In the genomic region with DNA sequence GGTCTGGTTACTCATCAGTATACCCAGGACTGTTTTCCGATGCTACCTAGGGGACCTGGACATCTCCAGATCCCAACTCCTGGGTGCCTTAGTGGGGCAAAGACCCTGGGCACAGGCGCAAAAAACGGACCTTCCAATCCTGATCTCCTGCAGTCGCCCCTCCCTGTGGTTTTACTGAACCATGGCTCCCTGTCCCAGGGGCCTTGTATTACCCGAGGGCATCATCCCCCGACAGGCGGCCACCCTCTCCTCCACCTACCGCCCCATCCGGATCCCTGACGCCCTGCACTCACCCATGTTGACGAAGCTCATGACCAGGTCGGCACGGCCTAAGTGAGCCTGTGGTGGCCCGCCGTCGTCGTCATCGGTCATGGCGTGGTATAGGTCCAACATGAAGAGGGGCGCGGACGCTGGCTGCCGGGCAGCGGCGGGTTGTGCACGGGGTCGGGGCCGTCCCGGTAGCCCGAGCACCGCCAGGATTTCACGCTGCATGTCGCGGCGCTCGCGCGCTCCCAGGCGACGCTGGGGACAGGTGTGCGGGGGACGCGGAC, we compare ENCODE assay signal across 8 mouse cellular contexts. TPM values are rescaled to one million over a fixed set of nuclear protein-coding genes. Genes with fewer than 3 reads are reported as not detected.
DNase-seq lines count a peak whose midpoint lies in the region; ATAC-seq and TF ChIP-seq lines count a peak whose summit lies in the region.

No protein-coding gene starts in this region.

- peak overlapping the region; percentile 45 for H3K4me3 ChIP-seq in forebrain, postnatal 0 days (ENCODE audit: low read depth, low read length)
- peak overlapping the region; percentile 62 for H3K4me3 ChIP-seq in liver, embryonic 16.5 days (ENCODE audit: low read depth, low read length)
- H3K4me3 ChIP-seq in stomach, postnatal 0 days (ENCODE audit: low read depth, low read length) = peak overlapping the region; percentile 48

- peak; percentile 20 for DNase-seq in embryo, embryonic 10 days (ENCODE audit: low spot score)
- no peak for DNase-seq in embryo, embryonic 9.5 days (ENCODE audit: extremely low spot score)
- DNase-seq in forebrain, postnatal 0 days = no peak
- DNase-seq in stomach, postnatal 0 days (ENCODE audit: low spot score) = peak; percentile 33
- DNase-seq in frontal cortex, postnatal 14 days (ENCODE audit: low spot score in 2 of 2) = no peak
- DNase-seq in gastrocnemius, postnatal 10 days = no peak

- no peaks in the 10 kb centered on the region for H3K9me3 ChIP-seq in forebrain, postnatal 0 days (ENCODE audit: low read length)
- no peaks in the 10 kb centered on the region for H3K9me3 ChIP-seq in liver, embryonic 16.5 days (replicated peaks; ENCODE audit: control insufficient read depth, low read length)
- no peaks in the 10 kb centered on the region for H3K9me3 ChIP-seq in stomach, postnatal 0 days (ENCODE audit: control insufficient read depth, low read length)

- H3K27me3 ChIP-seq in forebrain, postnatal 0 days (ENCODE audit: insufficient read depth, low read length) = peaks cover 33% of the 10 kb centered on the region
- H3K27me3 ChIP-seq in liver, embryonic 16.5 days (ENCODE audit: control insufficient read depth, insufficient read depth, low read depth, low read length) = peaks cover 39% of the 10 kb centered on the region
- H3K27me3 ChIP-seq in stomach, postnatal 0 days (ENCODE audit: control insufficient read depth, insufficient read depth, low read length) = no peaks in the 10 kb centered on the region

- no peaks in the 10 kb centered on the region for H3K4me1 ChIP-seq in forebrain, postnatal 0 days (ENCODE audit: insufficient read depth)
- H3K4me1 ChIP-seq in liver, embryonic 16.5 days (ENCODE audit: control insufficient read depth, low read depth, low read length) = peaks cover 14% of the 10 kb centered on the region
- H3K4me1 ChIP-seq in stomach, postnatal 0 days (replicated peaks; ENCODE audit: control insufficient read depth, insufficient read depth) = no peaks in the 10 kb centered on the region; the same call in 1 of the 2 replicates

- TF ChIP-seq CTCF in forebrain, postnatal 0 days (IDR thresholded peaks at IDR 0.05; ENCODE audit: low read depth) = no peak
- no peak; the same call in 1 of the 2 replicates for TF ChIP-seq CTCF in stomach, postnatal 0 days (IDR thresholded peaks at IDR 0.05; ENCODE audit: low read depth)

- H3K36me3 ChIP-seq in forebrain, postnatal 0 days (ENCODE audit: insufficient read depth) = 0 out of 2 replicates have a peak, but pooled peaks cover 2% of the 10 kb centered on the region
- H3K36me3 ChIP-seq in liver, embryonic 16.5 days (ENCODE audit: control insufficient read depth, insufficient read depth) = no peaks in the 10 kb centered on the region
- H3K36me3 ChIP-seq in stomach, postnatal 0 days (ENCODE audit: control insufficient read depth, insufficient read depth, low read length) = no peaks in the 10 kb centered on the region

- TF ChIP-seq EP300 in stomach, postnatal 0 days (optimal IDR thresholded peaks at IDR 0.05) = no peak

- H3K4me2 ChIP-seq in forebrain, postnatal 0 days (ENCODE audit: low read depth) = peak overlapping the region; percentile 68
- H3K4me2 ChIP-seq in liver, embryonic 16.5 days (ENCODE audit: low read depth, low read length) = peak overlapping the region; percentile 77
- peak overlapping the region; percentile 89 for H3K4me2 ChIP-seq in stomach, postnatal 0 days (replicated peaks; ENCODE audit: low read depth)

- peak; percentile 28 for ATAC-seq in CD4-positive, CD25-positive, alpha-beta regulatory T cell, adult 4 months
- peak; percentile 19 for ATAC-seq in forebrain, postnatal 0 days
- ATAC-seq in liver, embryonic 16.5 days (ENCODE audit: low read depth) = peak; percentile 12; the same call in 1 of the 2 replicates
- ATAC-seq in stomach, postnatal 0 days (ENCODE audit: low FRiP score, low TSS enrichment) = peak; percentile 27; the same call in 1 of the 2 replicates

- H3K27ac ChIP-seq in forebrain, postnatal 0 days (ENCODE audit: low read depth, low read length) = no peak overlapping the region
- no peak overlapping the region for H3K27ac ChIP-seq in liver, embryonic 16.5 days (ENCODE audit: low read length)
- H3K27ac ChIP-seq in stomach, postnatal 0 days (replicated peaks) = no peak overlapping the region

- no peak overlapping the region for H3K9ac ChIP-seq in forebrain, postnatal 0 days
- no peak overlapping the region; the same call in 1 of the 2 replicates for H3K9ac ChIP-seq in liver, embryonic 16.5 days (ENCODE audit: low read depth, low read length)
- H3K9ac ChIP-seq in stomach, postnatal 0 days (ENCODE audit: low read length) = no peak overlapping the region

- 2% methylated on average over 43 of the region's 43 CpGs for WGBS in forebrain, postnatal 0 days
- 3% methylated on average over 43 of the region's 43 CpGs for WGBS in liver, embryonic 16.5 days (ENCODE audit: insufficient replicate concordance)
- 3% methylated on average over 42 of the region's 43 CpGs for WGBS in stomach, postnatal 0 days

RNA-seq across cellular contexts. Expression of a gene that starts 0.9 kb away (rescaled TPM):
- polyA plus RNA-seq in CD4-positive, CD25-positive, alpha-beta regulatory T cell, adult 4 months (2017; shearing (Covaris generic)) = not detected
- total RNA-seq in forebrain, postnatal 0 days (2014; rRNA removed) = 0.31 and 0.90 TPM in 2 replicates
- polyA plus RNA-seq in forebrain, postnatal 0 days (2015; fragmentation: Nextera tagmentation; extraction: Ambion mirVana) = 0.15 and 0.19 TPM in 2 replicates
- 0.09 and 0.21 TPM in 2 replicates for polyA plus RNA-seq in liver, embryonic 16.5 days (2015; fragmentation: Nextera tagmentation; extraction: Ambion mirVana)
- 0.67 and 0.97 TPM in 2 replicates for polyA plus RNA-seq in stomach, postnatal 0 days (2015; fragmentation: Nextera tagmentation; extraction: Ambion mirVana)
- total RNA-seq in gastrocnemius, postnatal 10 days (2021) = under 1 TPM in 1 of 2 experiments, not detected in 1; 0.59 TPM

RNA-seq across cellular contexts. Expression of a gene that starts 18.7 kb away (rescaled TPM):
- polyA plus RNA-seq in CD4-positive, CD25-positive, alpha-beta regulatory T cell, adult 4 months (2017; shearing (Covaris generic)) = not detected
- total RNA-seq in forebrain, postnatal 0 days (2014; rRNA removed) = 0.15 and 0.19 TPM in 2 replicates
- polyA plus RNA-seq in forebrain, postnatal 0 days (2015; fragmentation: Nextera tagmentation; extraction: Ambion mirVana) = 0.08 TPM in 1 of 2 replicates, not detected in the other
- not detected in 2 replicates for polyA plus RNA-seq in liver, embryonic 16.5 days (2015; fragmentation: Nextera tagmentation; extraction: Ambion mirVana)
- polyA plus RNA-seq in stomach, postnatal 0 days (2015; fragmentation: Nextera tagmentation; extraction: Ambion mirVana) = not detected in 2 replicates
- under 1 TPM in 1 of 2 experiments, not detected in 1; 0.34 TPM for total RNA-seq in gastrocnemius, postnatal 10 days (2021)

Comparison
In these comparisons a context has a peak if more than half of its experiments do, and no peak if none do; other contexts are left out.
1. DNase-seq: peak in embryo, embryonic 10 days (single experiment) and stomach, postnatal 0 days (single experiment); none in embryo, embryonic 9.5 days (single experiment), forebrain, postnatal 0 days (single experiment), frontal cortex, postnatal 14 days (0 of 2) and gastrocnemius, postnatal 10 days (single experiment).
2. Peak in every context shown above with its lines, with median percentiles within 50 percentile points of each other: ATAC-seq, H3K4me2 ChIP-seq and H3K4me3 ChIP-seq.